Mouse (Mus musculus) urinary bladder, adult 18-20 months (tissue): ENCODE measurements at regions not wholly inside any gene's neighbourhood (a gene's known extent, or its start where the extent isn't known, plus 50 kb on each side); places are given as distances from the start of the nearest gene placed in this dataset.

Experiments
- DNase-seq, 2 experiments: peaks; one replicate each; pipeline ENCODE4 v3.0.0; 2022; ENCODE audit warnings: low spot score in 2 of 2, mixed read lengths in 2 of 2

- no peak for DNase-seq
Measured at GRCm38 (mm10) chr6:67151515-67151914, 86.5 kb upstream of the Serbp1 start.

GRCm38 (mm10) chr6:67149425-67149824 lies 88.6 kb upstream of the Serbp1 start:
- DNase-seq, result peak in 1 of 2 experiments; percentile 61

GRCm38 (mm10) chr6:67146708-67147107 lies 91.3 kb upstream of the Serbp1 start:
- DNase-seq, result no peak

- DNase-seq, result no peak
Measured at GRCm38 (mm10) chr6:67145969-67146368, 92.0 kb upstream of the Serbp1 start.

- no peak for DNase-seq
Measured at GRCm38 (mm10) chr6:67144946-67145716, 92.8 kb upstream of the Serbp1 start.

GRCm38 (mm10) chr6:67142179-67142578 lies 95.8 kb upstream of the Serbp1 start:
- DNase-seq, result peak; percentile 59 to 65

GRCm38 (mm10) chr6:67140645-67141250 lies 97.2 kb upstream of the Serbp1 start:
- DNase-seq, result no peak

GRCm38 (mm10) chr6:67139012-67139375 lies 99.0 kb upstream of the Serbp1 start:
- DNase-seq, result no peak

GRCm38 (mm10) chr6:67138302-67139011 lies 99.5 kb upstream of the Serbp1 start:
- peak in 1 of 2 experiments; percentile 28 for DNase-seq

- DNase-seq, result no peak
Measured at GRCm38 (mm10) chr6:67137482-67137881, 100.2 kb upstream of the Gadd45a start.

- peak in 1 of 2 experiments; percentile 70 for DNase-seq
Measured at GRCm38 (mm10) chr6:67134915-67135314, 97.7 kb upstream of the Gadd45a start.

- no peak for DNase-seq
Measured at GRCm38 (mm10) chr6:67130540-67131301, 93.5 kb upstream of the Gadd45a start.

- DNase-seq, result no peak
Measured at GRCm38 (mm10) chr6:67129626-67130025, 92.4 kb upstream of the Gadd45a start.

GRCm38 (mm10) chr6:67128503-67129463 lies 91.5 kb upstream of the Gadd45a start:
- DNase-seq, result no peak

- no peak for DNase-seq
Measured at GRCm38 (mm10) chr6:67127727-67128126, 90.5 kb upstream of the Gadd45a start.

GRCm38 (mm10) chr6:67125715-67126312 lies 88.6 kb upstream of the Gadd45a start:
- no peak for DNase-seq

- no peak for DNase-seq
Measured at GRCm38 (mm10) chr6:67124089-67124488, 86.8 kb upstream of the Gadd45a start.

- DNase-seq, result no peak
Measured at GRCm38 (mm10) chr6:67123071-67123470, 85.8 kb upstream of the Gadd45a start.

GRCm38 (mm10) chr6:67116306-67116705 lies 79.0 kb upstream of the Gadd45a start:
- DNase-seq, result no peak
